Mouse (Mus musculus): ENCODE measurements around the gene Aplnr. TPM values are rescaled to one million over a fixed set of nuclear protein-coding genes. Genes with fewer than 3 reads are reported as not detected.

The Aplnr gene
- polyA plus RNA-seq, 1 experiment, result not detected

DNA sequence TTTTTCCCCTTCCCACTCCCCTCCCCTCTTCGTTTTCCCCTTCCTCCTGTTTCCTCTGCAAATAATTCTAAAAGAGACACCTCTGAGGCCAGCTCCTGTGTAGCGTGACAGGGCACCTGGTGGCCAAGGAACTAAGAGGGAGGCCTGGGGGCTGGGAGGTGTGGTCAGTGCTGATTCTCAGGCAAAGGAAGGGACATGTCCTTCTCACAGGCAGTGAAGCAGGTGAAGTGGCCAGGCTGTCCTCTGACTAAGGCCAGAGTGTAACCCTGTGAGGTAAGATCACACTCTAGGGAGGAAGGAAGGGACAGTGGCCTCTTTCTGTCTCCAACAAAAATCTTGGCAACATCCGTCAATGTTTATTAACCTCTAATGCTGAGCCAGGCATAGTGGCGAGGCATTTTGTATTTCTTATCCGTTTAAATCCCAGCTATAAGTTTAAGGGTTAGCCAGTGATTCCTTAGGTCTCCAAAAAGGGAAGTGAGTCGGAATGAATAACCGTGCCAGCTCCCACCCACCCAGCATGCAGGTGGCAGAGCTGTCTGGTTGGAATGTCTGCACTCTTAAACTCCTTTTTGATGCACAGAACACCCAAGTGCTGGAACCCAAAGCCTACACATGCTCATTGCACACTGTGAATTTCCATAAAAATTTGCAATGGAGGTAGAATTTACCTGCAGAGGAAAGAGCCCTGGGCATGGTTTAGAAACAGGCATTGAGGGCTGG is 29.8 kb upstream of the Aplnr start:
- Histone ChIP-seq H3K4me1 (ENCODE audit: control insufficient read depth) (no peaks in the 10 kb centered on the region), H3K4me3 (replicated peaks) (no peak overlapping the region), H3K36me3 (ENCODE audit: control insufficient read depth) (no peaks in the 10 kb centered on the region), H3K9me3 (ENCODE audit: control insufficient read depth, low read length) (no peaks in the 10 kb centered on the region), H3K27me3 (ENCODE audit: control insufficient read depth) (no peaks in the 10 kb centered on the region)
- TF ChIP-seq GATA1 (IDR thresholded peaks at IDR 0.05; ENCODE audit: low read length), result no peak
- TF ChIP-seq TAL1 (IDR thresholded peaks at IDR 0.05; ENCODE audit: low read length), result no peak

DNA sequence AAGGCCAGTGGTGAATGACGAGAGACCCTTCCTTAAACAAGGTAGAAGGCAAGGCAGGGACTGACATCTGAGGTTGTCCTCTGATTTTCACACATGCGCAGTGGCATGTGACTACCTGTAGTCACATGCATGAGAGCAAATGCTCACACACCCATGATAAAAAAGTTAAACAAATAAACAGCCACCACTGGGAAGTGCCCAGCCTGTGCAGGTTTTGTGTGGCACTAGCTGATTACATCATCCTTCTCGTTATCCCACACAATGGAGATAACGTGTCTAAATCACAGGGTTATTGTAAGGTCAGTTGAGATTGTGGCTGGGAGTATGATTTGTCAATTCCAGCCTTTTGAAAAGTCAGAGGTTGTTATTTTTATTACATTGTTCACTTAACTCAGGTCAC is 29.1 kb upstream of the Aplnr start:
- no peaks in the 10 kb centered on the region for H3K27me3 ChIP-seq (ENCODE audit: control insufficient read depth)
- no peaks in the 10 kb centered on the region for H3K9me3 ChIP-seq (ENCODE audit: control insufficient read depth, low read length)
- no peaks in the 10 kb centered on the region for H3K4me1 ChIP-seq (ENCODE audit: control insufficient read depth)
- no peaks in the 10 kb centered on the region for H3K36me3 ChIP-seq (ENCODE audit: control insufficient read depth)
- no peak overlapping the region for H3K4me3 ChIP-seq (replicated peaks)
- TF ChIP-seq TAL1 (IDR thresholded peaks at IDR 0.05; ENCODE audit: low read length) (no peak), GATA1 (IDR thresholded peaks at IDR 0.05; ENCODE audit: low read length) (no peak)

GRCm38 (mm10) chr2:85110288-85110875 is 25.6 kb upstream of the Aplnr start:
- TF ChIP-seq TAL1 (IDR thresholded peaks at IDR 0.05; ENCODE audit: low read length), result no peak
- TF ChIP-seq GATA1 (IDR thresholded peaks at IDR 0.05; ENCODE audit: low read length), result no peak
- Histone ChIP-seq H3K36me3 (ENCODE audit: control insufficient read depth) (no peaks in the 10 kb centered on the region), H3K9me3 (ENCODE audit: control insufficient read depth, low read length) (no peaks in the 10 kb centered on the region), H3K27me3 (ENCODE audit: control insufficient read depth) (no peaks in the 10 kb centered on the region), H3K4me1 (ENCODE audit: control insufficient read depth) (no peaks in the 10 kb centered on the region), H3K4me3 (replicated peaks) (no peak overlapping the region)

DNA sequence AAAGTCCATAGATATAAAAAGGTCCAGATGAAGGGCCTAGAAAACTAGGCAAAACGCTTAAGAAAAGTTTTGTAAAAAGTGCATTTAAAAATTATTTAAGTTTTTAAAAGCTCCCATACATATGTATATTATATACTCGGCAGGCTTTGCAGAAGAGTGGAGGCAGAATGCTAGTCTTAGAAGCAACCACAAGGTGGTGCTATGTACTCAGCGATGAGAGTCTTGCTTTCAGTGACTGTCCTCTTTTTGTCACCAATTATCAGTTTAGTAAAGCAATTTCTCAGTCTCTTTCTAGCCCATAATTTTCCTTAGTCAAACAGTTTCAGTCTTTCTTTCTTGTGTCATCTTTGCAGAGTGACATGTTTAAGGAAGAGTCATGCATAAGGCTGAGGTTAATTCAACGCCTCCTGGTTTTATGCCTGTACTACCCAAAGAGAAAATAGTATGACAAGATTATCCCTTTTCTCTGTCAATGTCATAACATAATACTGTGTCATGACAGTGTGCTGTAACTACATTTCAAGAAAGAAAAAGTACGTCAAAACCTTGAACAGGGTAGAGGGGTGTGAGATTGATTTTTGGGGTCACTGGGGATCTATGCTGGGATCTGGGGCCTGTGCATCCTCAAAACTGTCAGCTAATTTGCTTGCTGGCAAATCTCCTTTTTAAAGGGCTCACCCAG is 12.7 kb upstream of the Aplnr start:
- Histone ChIP-seq H3K9me3 (ENCODE audit: control insufficient read depth, low read length) (no peaks in the 10 kb centered on the region), H3K36me3 (ENCODE audit: control insufficient read depth) (no peaks in the 10 kb centered on the region), H3K27me3 (ENCODE audit: control insufficient read depth) (no peaks in the 10 kb centered on the region), H3K4me1 (ENCODE audit: control insufficient read depth) (no peaks in the 10 kb centered on the region), H3K4me3 (replicated peaks) (no peak overlapping the region)
- no peak for TF ChIP-seq GATA1 (IDR thresholded peaks at IDR 0.05; ENCODE audit: low read length)
- TF ChIP-seq TAL1 (IDR thresholded peaks at IDR 0.05; ENCODE audit: low read length), result no peak

GRCm38 (mm10) chr2:85123869-85124535 is 12.0 kb upstream of the Aplnr start:
- no peaks in the 10 kb centered on the region for H3K36me3 ChIP-seq (ENCODE audit: control insufficient read depth)
- no peak for TF ChIP-seq TAL1 (IDR thresholded peaks at IDR 0.05; ENCODE audit: low read length)
- no peak for TF ChIP-seq GATA1 (IDR thresholded peaks at IDR 0.05; ENCODE audit: low read length)
- H3K9me3 ChIP-seq (ENCODE audit: control insufficient read depth, low read length), result no peaks in the 10 kb centered on the region
- no peaks in the 10 kb centered on the region for H3K4me1 ChIP-seq (ENCODE audit: control insufficient read depth)
- H3K27me3 ChIP-seq (ENCODE audit: control insufficient read depth), result no peaks in the 10 kb centered on the region
- H3K4me3 ChIP-seq (replicated peaks), result no peak overlapping the region

- Histone ChIP-seq H3K9me3 (ENCODE audit: control insufficient read depth, low read length) (no peaks in the 10 kb centered on the region), H3K36me3 (ENCODE audit: control insufficient read depth) (no peaks in the 10 kb centered on the region), H3K4me1 (ENCODE audit: control insufficient read depth) (peaks cover 15% of the 10 kb centered on the region), H3K27me3 (ENCODE audit: control insufficient read depth) (peaks cover 3% of the 10 kb centered on the region; the same call in 1 of the 2 replicates), H3K4me3 (replicated peaks) (no peak overlapping the region)
- TF ChIP-seq GATA1 (IDR thresholded peaks at IDR 0.05; ENCODE audit: low read length) (no peak), TAL1 (IDR thresholded peaks at IDR 0.05; ENCODE audit: low read length) (no peak)
Observed at GRCm38 (mm10) chr2:85129496-85129971, 6.5 kb upstream of the Aplnr start.

DNA sequence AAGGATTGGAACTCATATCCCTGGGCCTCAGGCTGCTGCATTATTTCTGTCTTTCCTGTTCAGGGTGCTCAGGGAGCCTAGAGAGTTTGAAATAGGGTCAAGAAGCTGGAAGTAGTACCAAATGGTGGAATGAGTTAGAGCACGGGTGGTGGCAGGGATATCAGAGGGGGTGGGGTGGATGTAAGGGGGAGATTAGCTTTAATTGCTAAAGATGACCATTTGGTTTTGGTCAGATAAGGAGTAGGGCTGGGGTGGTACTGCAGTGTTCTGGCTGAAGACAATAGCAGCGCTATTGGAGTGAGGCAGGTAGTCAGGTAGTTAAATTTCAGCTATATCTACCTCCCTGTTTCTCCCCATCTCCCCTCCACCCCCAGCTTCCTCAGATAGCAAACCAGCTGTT is 4.8 kb upstream of the Aplnr start:
- peaks cover 15% of the 10 kb centered on the region for H3K4me1 ChIP-seq (ENCODE audit: control insufficient read depth)
- no peaks in the 10 kb centered on the region for H3K9me3 ChIP-seq (ENCODE audit: control insufficient read depth, low read length)
- TF ChIP-seq GATA1 (IDR thresholded peaks at IDR 0.05; ENCODE audit: low read length) (no peak), TAL1 (IDR thresholded peaks at IDR 0.05; ENCODE audit: low read length) (no peak)
- no peak overlapping the region for H3K4me3 ChIP-seq (replicated peaks)
- H3K36me3 ChIP-seq (ENCODE audit: control insufficient read depth), result no peaks in the 10 kb centered on the region
- peaks cover 11% of the 10 kb centered on the region for H3K27me3 ChIP-seq (ENCODE audit: control insufficient read depth)

- no peak overlapping the region for H3K4me3 ChIP-seq (replicated peaks)
Observed at GRCm38 (mm10) chr2:85131724-85132123, 4.3 kb upstream of the Aplnr start.

GRCm38 (mm10) chr2:85132204-85132603 is 3.8 kb upstream of the Aplnr start:
- Histone ChIP-seq H3K36me3 (ENCODE audit: control insufficient read depth) (no peaks in the 10 kb centered on the region), H3K4me1 (ENCODE audit: control insufficient read depth) (peaks cover 15% of the 10 kb centered on the region), H3K27me3 (ENCODE audit: control insufficient read depth) (peaks cover 21% of the 10 kb centered on the region), H3K4me3 (replicated peaks) (no peak overlapping the region), H3K9me3 (ENCODE audit: control insufficient read depth, low read length) (no peaks in the 10 kb centered on the region)
- no peak for TF ChIP-seq GATA1 (IDR thresholded peaks at IDR 0.05; ENCODE audit: low read length)
- TF ChIP-seq TAL1 (IDR thresholded peaks at IDR 0.05; ENCODE audit: low read length), result no peak

More at GRCm38 (mm10) chr2:85131724-85132123, 4.3 kb upstream of the Aplnr start:
- TF ChIP-seq TAL1 (IDR thresholded peaks at IDR 0.05; ENCODE audit: low read length) (no peak), GATA1 (IDR thresholded peaks at IDR 0.05; ENCODE audit: low read length) (no peak)
- peaks cover 16% of the 10 kb centered on the region for H3K27me3 ChIP-seq (ENCODE audit: control insufficient read depth)
- H3K4me1 ChIP-seq (ENCODE audit: control insufficient read depth), result peaks cover 15% of the 10 kb centered on the region
- H3K36me3 ChIP-seq (ENCODE audit: control insufficient read depth), result no peaks in the 10 kb centered on the region
- H3K9me3 ChIP-seq (ENCODE audit: control insufficient read depth, low read length), result no peaks in the 10 kb centered on the region

All from erythroblast, embryonic 14.5 days (primary cell).